Mouse (Mus musculus): ENCODE data around the gene Gm20441. TPM values are rescaled to one million over a fixed set of nuclear protein-coding genes. Genes with fewer than 3 reads are reported as not detected.
A peak's percentile ranks its signal among the peaks of the same experiment; 100 is the strongest.

Gm20441 gene
- not detected in 2 replicates for total RNA-seq (2017)

GRCm38 (mm10) chr10:75780769-75781578 is at the start of gene Gm20441, which contains the start of gene Gstt3:
Gm20441 (minus strand) TSS chr10:75780954.
Gstt3 (minus strand) TSS chr10:75781414.
- ATAC-seq (ENCODE audit: extremely low read depth, insufficient number of reproducible peaks, low FRiP score, poor library complexity, severe bottlenecking): no peak

- no peak for ATAC-seq (ENCODE audit: extremely low read depth, insufficient number of reproducible peaks, low FRiP score, poor library complexity, severe bottlenecking)
These were observed 49.5 kb upstream of the Gm20441 start for GRCm38 (mm10) chr10:75830275-75830670.

- no peak for ATAC-seq (ENCODE audit: extremely low read depth, insufficient number of reproducible peaks, low FRiP score, poor library complexity, severe bottlenecking)
These were observed 48.9 kb upstream of the Gm20441 start for GRCm38 (mm10) chr10:75829529-75830274.

DNA sequence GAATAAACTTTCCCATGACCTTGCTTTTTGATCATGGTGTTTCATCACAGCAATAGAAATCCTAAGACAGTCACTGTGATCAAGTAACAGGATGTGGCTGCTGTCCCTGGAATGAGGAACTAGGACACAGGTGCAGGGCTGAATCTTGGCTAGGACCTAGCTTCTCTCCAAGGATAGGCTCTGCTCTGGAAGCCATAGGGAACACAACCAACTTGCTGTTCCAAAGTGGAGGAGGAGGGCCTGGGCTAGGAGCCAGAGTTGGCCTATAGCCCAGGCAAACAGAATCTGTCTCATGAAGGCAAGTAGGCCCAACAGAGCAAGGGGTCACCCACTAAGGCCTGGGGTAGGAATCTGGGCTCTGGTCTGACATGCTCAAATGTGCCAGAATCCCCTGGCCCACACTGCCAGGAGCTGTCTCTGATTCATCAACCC is 47.8 kb upstream of the Gm20441 start:
- no peak for ATAC-seq (ENCODE audit: extremely low read depth, insufficient number of reproducible peaks, low FRiP score, poor library complexity, severe bottlenecking)

- no peak for ATAC-seq (ENCODE audit: extremely low read depth, insufficient number of reproducible peaks, low FRiP score, poor library complexity, severe bottlenecking)
These were observed 47.1 kb upstream of the Gm20441 start for GRCm38 (mm10) chr10:75827668-75828360.

- no peak for ATAC-seq (ENCODE audit: extremely low read depth, insufficient number of reproducible peaks, low FRiP score, poor library complexity, severe bottlenecking)
These were observed 43.8 kb upstream of the Gm20441 start for GRCm38 (mm10) chr10:75824530-75824929.

DNA sequence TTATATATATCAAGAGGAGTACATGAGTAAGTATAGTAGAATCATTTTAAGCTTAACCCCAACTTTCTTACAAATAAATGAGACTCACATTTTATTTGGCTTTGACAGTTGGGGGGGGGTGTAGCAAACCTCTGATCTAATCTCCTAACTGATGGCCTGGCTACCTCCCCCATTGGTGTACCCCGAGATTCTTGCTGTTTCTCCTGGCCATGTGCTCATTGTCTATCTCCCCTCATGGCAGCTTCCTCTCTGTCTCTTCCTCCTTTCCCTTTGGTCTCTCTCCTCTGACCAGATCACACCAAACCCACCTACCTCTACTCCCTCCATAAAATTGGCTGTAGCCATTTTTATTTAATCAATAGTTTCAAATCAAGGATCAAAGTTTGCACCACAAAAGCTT is 43.0 kb upstream of the Gm20441 start:
- ATAC-seq (ENCODE audit: extremely low read depth, insufficient number of reproducible peaks, low FRiP score, poor library complexity, severe bottlenecking): no peak

GRCm38 (mm10) chr10:75822443-75822842 is 41.7 kb upstream of the Gm20441 start, which contains the start of gene Gstt4:
Gstt4 (minus strand) TSS chr10:75822543.
- ATAC-seq (ENCODE audit: extremely low read depth, insufficient number of reproducible peaks, low FRiP score, poor library complexity, severe bottlenecking): no peak

GRCm38 (mm10) chr10:75819882-75820281 is 39.1 kb upstream of the Gm20441 start:
- no peak for ATAC-seq (ENCODE audit: extremely low read depth, insufficient number of reproducible peaks, low FRiP score, poor library complexity, severe bottlenecking)

DNA sequence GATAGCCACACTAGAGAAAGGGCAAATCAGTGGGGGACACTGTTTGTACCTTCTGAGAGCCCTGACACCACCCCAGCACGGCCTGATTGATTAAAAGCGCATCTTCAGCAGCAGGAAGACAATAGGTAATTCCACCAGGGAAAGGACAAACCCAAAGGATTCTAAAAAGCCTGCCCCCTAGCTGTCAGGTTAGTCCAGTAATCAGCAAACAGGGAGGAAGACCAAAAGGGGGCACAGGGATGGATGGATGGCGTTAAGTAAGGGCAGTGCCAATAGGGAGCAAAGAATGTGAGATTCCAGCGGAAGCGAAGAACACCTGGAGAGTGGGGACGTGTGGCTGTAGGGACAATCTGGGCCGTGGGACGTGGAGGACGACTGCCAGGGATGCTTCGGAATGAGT is 37.9 kb upstream of the Gm20441 start:
- no peak for ATAC-seq (ENCODE audit: extremely low read depth, insufficient number of reproducible peaks, low FRiP score, poor library complexity, severe bottlenecking)

GRCm38 (mm10) chr10:75804217-75804616 is 23.5 kb upstream of the Gm20441 start:
- no peak for ATAC-seq (ENCODE audit: extremely low read depth, insufficient number of reproducible peaks, low FRiP score, poor library complexity, severe bottlenecking)

- ATAC-seq (ENCODE audit: extremely low read depth, insufficient number of reproducible peaks, low FRiP score, poor library complexity, severe bottlenecking): no peak
These were observed 17.5 kb upstream of the Gm20441 start, which contains the start of gene Gstt1 for GRCm38 (mm10) chr10:75798176-75798696. Gstt1 (minus strand) TSS chr10:75798584.

DNA sequence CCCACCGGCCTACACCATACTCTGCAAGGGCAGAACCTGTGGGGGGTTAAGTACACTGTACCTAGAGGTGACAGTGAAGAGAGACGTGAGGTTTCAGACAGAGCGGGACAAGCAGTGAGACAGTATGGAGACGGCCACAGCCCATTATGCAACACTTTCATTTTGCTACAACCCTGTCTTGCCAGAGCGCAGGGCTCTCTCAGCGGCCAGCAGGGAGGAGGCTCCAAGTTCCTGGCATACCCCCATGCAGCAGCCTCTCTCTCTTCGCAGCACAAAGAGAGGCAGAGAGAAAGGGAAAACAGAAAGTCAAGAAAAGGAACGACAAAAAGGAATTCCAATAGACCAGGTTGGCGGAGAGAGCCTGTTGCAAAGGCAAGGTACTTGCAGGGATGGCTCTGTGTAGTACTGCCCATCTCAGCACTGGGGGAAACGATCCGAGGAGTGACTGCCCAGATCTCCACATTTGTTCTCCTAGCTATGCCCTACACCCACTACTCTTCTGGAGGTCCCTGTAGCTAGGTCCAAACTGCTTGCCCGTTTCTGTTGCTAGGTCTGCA is 16.9 kb upstream of the Gm20441 start:
- peak; percentile 49; the same call in 1 of the 2 replicates for ATAC-seq (ENCODE audit: extremely low read depth, insufficient number of reproducible peaks, low FRiP score, poor library complexity, severe bottlenecking)

GRCm38 (mm10) chr10:75796731-75797516 is 16.2 kb upstream of the Gm20441 start:
- ATAC-seq (ENCODE audit: extremely low read depth, insufficient number of reproducible peaks, low FRiP score, poor library complexity, severe bottlenecking): no peak

DNA sequence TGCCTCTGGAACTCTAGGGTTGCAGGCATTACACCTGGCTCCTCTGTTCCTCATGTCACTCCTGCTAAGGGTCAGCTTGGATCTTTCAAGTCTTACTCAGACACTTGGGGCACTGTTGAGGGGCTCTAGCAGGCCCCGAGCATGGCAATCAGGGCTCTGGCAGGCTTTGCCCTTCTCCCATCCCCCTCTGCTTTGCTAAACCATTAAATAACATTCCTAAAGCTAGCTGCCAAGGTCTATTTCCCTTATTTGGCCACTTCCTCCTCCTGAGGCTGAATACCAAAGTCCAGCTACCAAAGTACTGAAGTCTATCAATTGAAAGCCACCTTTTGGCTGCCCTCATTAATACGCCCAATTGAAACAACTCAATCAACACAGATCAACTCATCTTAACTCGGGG is 14.1 kb upstream of the Gm20441 start:
- ATAC-seq (ENCODE audit: extremely low read depth, insufficient number of reproducible peaks, low FRiP score, poor library complexity, severe bottlenecking): no peak

GRCm38 (mm10) chr10:75790773-75791172 is 10.0 kb upstream of the Gm20441 start:
- ATAC-seq (ENCODE audit: extremely low read depth, insufficient number of reproducible peaks, low FRiP score, poor library complexity, severe bottlenecking): no peak

DNA sequence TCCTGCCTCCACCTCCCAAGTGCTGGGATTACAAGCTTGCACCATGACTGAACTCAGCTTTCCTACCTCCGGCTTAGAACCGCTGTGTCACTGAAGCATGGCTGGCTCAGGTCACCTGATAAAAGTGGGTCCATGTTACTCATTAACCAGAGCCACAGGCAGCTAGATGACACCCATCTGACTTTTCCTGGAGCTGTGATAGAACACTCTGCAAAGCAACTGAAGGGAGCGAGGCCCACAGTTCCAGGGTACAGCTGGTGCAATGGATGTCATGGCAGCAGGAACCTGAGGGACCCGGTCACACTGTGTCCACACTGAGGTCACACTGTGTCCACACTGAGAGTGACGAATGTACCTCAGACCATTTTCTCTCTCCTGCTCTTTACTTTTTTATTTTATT is 9.1 kb upstream of the Gm20441 start:
- ATAC-seq (ENCODE audit: extremely low read depth, insufficient number of reproducible peaks, low FRiP score, poor library complexity, severe bottlenecking): no peak

DNA sequence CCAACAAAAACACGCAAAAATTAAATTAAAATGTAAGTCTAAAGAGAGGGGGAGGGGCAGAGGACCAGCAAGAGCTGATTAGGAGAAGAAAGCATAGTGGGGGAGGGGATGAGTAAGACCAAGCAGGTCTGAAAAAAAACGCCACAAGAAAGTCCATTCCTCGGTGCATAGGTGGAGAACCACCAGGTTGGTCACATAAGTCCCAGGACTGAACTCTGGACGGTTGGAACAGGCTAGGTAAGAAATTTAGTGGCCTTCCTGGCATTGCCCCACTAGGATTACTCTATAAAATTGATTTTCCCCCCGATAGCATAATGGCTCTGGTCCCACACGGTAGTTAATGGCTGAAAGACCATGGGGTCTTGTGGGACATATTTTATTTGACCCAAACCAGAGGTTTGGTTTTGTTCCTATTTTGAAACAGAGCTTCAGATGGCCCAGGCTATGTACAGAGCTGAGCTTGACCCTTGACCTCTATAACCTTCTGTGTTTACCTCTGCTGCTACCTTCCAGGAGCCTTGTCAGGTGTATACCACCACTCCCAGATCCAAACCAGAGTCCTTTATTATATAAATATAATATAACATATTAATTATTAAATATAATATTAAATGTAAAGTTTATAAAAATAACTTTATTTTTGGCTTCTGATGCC is 8.5 kb upstream of the Gm20441 start:
- no peak for ATAC-seq (ENCODE audit: extremely low read depth, insufficient number of reproducible peaks, low FRiP score, poor library complexity, severe bottlenecking)

Measured in neutrophil, adult 5-6 weeks (primary cell).